Mouse (Mus musculus) forebrain, embryonic 14.5 days (tissue): ENCODE data around the gene Prss47. TPM values are rescaled to one million over a fixed set of nuclear protein-coding genes. Genes with fewer than 3 reads are reported as not detected.

ENCODE experiments used
- ATAC-seq: fragments of 200-750 bp; cut with Nextera tagmentation; 2 replicates; pipeline ENCODE4 v1.8.0; 2017; ENCODE audit warnings: mild to moderate bottlenecking, moderate library complexity
- DNase-seq: peaks from one replicate; pipeline ENCODE4 v3.0.0-alpha.2; 2015; ENCODE audit warnings: low spot score
- H3K27ac ChIP-seq: fragments of 300-500 bp; sonication (generic); 2 replicates; pipeline ENCODE4 v1.5.1; 2014; ENCODE audit warnings: low read depth, mild to moderate bottlenecking, control low read depth, low read length, moderate library complexity
- H3K27me3 ChIP-seq: fragments of 300-500 bp; sonication (generic); replicated peaks from 2 replicates; pipeline ENCODE4 v1.6.1; 2014; ENCODE audit warnings: low read length, control low read depth, mixed read lengths; ENCODE audit not compliant: control insufficient read depth, insufficient read depth
- H3K36me3 ChIP-seq: fragments of 300-500 bp; sonication (generic); 2 replicates; pipeline ENCODE4 v1.6.1; 2014; ENCODE audit warnings: low read length, control low read depth; ENCODE audit not compliant: control insufficient read depth, insufficient read depth
- H3K4me1 ChIP-seq: fragments of 300-500 bp; sonication (generic); 2 replicates; pipeline ENCODE4 v1.6.1; 2014; ENCODE audit warnings: antibody characterized with exemption, low read length, control low read depth; ENCODE audit not compliant: control insufficient read depth, insufficient read depth
- H3K4me2 ChIP-seq: fragments of 300-500 bp; sonication (generic); 2 replicates; pipeline ENCODE4 v1.6.1; 2014; ENCODE audit warnings: mild to moderate bottlenecking, control low read depth, low read length
- H3K4me3 ChIP-seq: fragments of 300-500 bp; sonication (generic); 2 replicates; pipeline ENCODE4 v1.5.1; 2014; ENCODE audit warnings: low read depth, low read length, control low read depth
- H3K9ac ChIP-seq: fragments of 300-500 bp; sonication (generic); 2 replicates; pipeline ENCODE4 v1.6.1; 2014; ENCODE audit warnings: mild to moderate bottlenecking, low read length, control low read depth, moderate library complexity
- H3K9me3 ChIP-seq: fragments of 300-500 bp; sonication (generic); replicated peaks from 2 replicates; pipeline ENCODE4 v1.6.1; 2016; ENCODE audit warnings: low read length, control low read depth, mixed read lengths; ENCODE audit not compliant: control insufficient read depth
- WGBS: fragments of 180-500 bp; shearing (Covaris S2); extraction: QIAGEN DNeasy Blood & Tissue Kit; methylation state at CpG from one replicate; pipeline ENCODE4 v1.1.7; 2014; 5-methylcytosine and 5-hydroxymethylcytosine counted together
- polyA plus RNA-seq: library from polyadenylated mRNA; unstranded; fragments of >200 nt; fragmentation: Nextera tagmentation; extraction: Ambion mirVana; gene quantifications from 2 replicates; pipeline ENCODE4 v1.2.1, GENCODE M21; 2014

Prss47 gene
- polyA plus RNA-seq, 1 experiment from 2014 or later, result not detected

GRCm38 (mm10) chr13:65007971-65008370 lies 44.6 kb downstream of the Prss47 start:
- no peak for ATAC-seq
- H3K9ac ChIP-seq, result no peak overlapping the region
- 71% methylated on average over 1 of the region's 1 CpGs for WGBS

GRCm38 (mm10) chr13:65006760-65007159 lies 45.8 kb downstream of the Prss47 start:
- ATAC-seq (no peak), DNase-seq (no peak)
- no peak overlapping the region for H3K4me2 ChIP-seq
- no peaks in the 10 kb centered on the region for H3K27me3 ChIP-seq
- no peaks in the 10 kb centered on the region for H3K9me3 ChIP-seq
- H3K4me3 ChIP-seq, result no peak overlapping the region
- H3K27ac ChIP-seq, result no peak overlapping the region
- no peaks in the 10 kb centered on the region for H3K4me1 ChIP-seq
- H3K9ac ChIP-seq, result no peak overlapping the region
- H3K36me3 ChIP-seq, result no peaks in the 10 kb centered on the region
- 91% methylated on average over 1 of the region's 1 CpGs for WGBS

More at GRCm38 (mm10) chr13:65007971-65008370, 44.6 kb downstream of the Prss47 start:
- Histone ChIP-seq H3K36me3 (no peaks in the 10 kb centered on the region), H3K9me3 (no peaks in the 10 kb centered on the region), H3K4me3 (no peak overlapping the region), H3K4me1 (no peaks in the 10 kb centered on the region), H3K27me3 (no peaks in the 10 kb centered on the region), H3K4me2 (no peak overlapping the region), H3K27ac (no peak overlapping the region)
- no peak for DNase-seq

DNA sequence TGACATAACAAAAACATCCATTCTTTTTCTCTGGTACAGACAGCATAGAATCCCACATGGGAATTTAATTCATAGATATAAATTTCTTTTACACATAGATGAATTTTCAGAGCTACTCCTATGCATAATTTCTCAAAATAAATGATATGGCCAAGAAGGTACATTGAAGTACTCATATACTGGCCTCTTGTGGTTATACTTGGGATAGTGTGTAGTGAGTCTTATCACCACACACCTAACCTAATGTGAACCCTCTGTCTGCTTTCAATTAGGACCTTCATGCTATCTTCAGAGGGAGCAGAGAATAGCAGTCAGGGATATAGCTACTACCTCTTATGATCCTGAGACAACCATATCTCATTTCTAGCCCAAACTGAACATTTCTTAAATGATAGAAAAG lies 47.1 kb downstream of the Prss47 start:
- Histone ChIP-seq H3K9ac (no peak overlapping the region), H3K4me2 (no peak overlapping the region), H3K27me3 (no peaks in the 10 kb centered on the region), H3K9me3 (no peaks in the 10 kb centered on the region), H3K27ac (no peak overlapping the region), H3K36me3 (no peaks in the 10 kb centered on the region), H3K4me1 (no peaks in the 10 kb centered on the region), H3K4me3 (no peak overlapping the region)
- ATAC-seq (no peak), DNase-seq (no peak)

Other genes with a start within 250 kb of the Prss47 start
- 2.5 and 3.7 TPM in 2 replicates for gene Cntnap3, start 148.8 kb downstream of the Prss47 start, polyA plus RNA-seq
- gene Spata31, start 135.4 kb downstream of the Prss47 start, polyA plus RNA-seq, result not detected in 2 replicates
- not detected in 2 replicates for gene Spata31d1c, start 19.7 kb downstream of the Prss47 start, polyA plus RNA-seq
- 33.6 and 36.3 TPM in 2 replicates for gene Mfsd14b, start 60.2 kb upstream of the Prss47 start, polyA plus RNA-seq
- not detected in 2 replicates for gene Olfr465-ps1, start 85.3 kb upstream of the Prss47 start, polyA plus RNA-seq
- not detected in 2 replicates for gene Olfr466, start 97.5 kb upstream of the Prss47 start, polyA plus RNA-seq
- gene Nlrp4f, start 153.2 kb upstream of the Prss47 start, polyA plus RNA-seq, result not detected in 2 replicates
- 0.14 TPM in 1 of 2 replicates, not detected in the other for gene Gm10775, start 206.8 kb upstream of the Prss47 start, polyA plus RNA-seq
- 17.6 and 21.4 TPM in 2 replicates for gene Zfp369, start 226.1 kb upstream of the Prss47 start, polyA plus RNA-seq